Mouse (Mus musculus) heart, postnatal 0 days (tissue): ENCODE results near the gene Pnpo. TPM values are rescaled to one million over a fixed set of nuclear protein-coding genes. Genes with fewer than 3 reads are reported as not detected.
A peak's percentile ranks its signal among the peaks of the same experiment; 100 is the strongest.

Experiments
- ATAC-seq: fragments of 200-750 bp; cut with Nextera tagmentation; 2 replicates; pipeline ENCODE4 v1.8.0; 2017; ENCODE audit warnings: low read depth, moderate number of reproducible peaks, moderate library complexity; ENCODE audit not compliant: insufficient read depth
- DNase-seq: peaks from one replicate; pipeline ENCODE4 v3.0.0-alpha.2; 2016; ENCODE audit warnings: low spot score
- H3K27ac ChIP-seq: fragments of 300-500 bp; sonication (generic); 2 replicates; pipeline ENCODE4 v1.5.1; 2014; ENCODE audit warnings: low read depth, mild to moderate bottlenecking
- H3K27me3 ChIP-seq: fragments of 300-500 bp; sonication (generic); 2 replicates; pipeline ENCODE4 v1.6.1; 2014; ENCODE audit warnings: low read length, mixed read lengths; ENCODE audit not compliant: control insufficient read depth, insufficient read depth
- H3K36me3 ChIP-seq: fragments of 300-500 bp; sonication (generic); replicated peaks from 2 replicates; pipeline ENCODE4 v1.6.1; 2014; ENCODE audit warnings: low read length, mixed read lengths; ENCODE audit not compliant: control insufficient read depth, insufficient read depth
- H3K4me1 ChIP-seq: fragments of 300-500 bp; sonication (generic); 2 replicates; pipeline ENCODE4 v1.6.1; 2014; ENCODE audit warnings: antibody characterized with exemption; ENCODE audit not compliant: control insufficient read depth, insufficient read depth
- H3K4me2 ChIP-seq: fragments of 300-500 bp; sonication (generic); 2 replicates; pipeline ENCODE4 v1.6.1; 2014; ENCODE audit warnings: low read depth, mild to moderate bottlenecking, low read length, moderate library complexity
- H3K4me3 ChIP-seq: fragments of 300-500 bp; sonication (generic); 2 replicates; pipeline ENCODE4 v1.5.1; 2014; ENCODE audit warnings: low read depth, low read length
- H3K9ac ChIP-seq: fragments of 300-500 bp; sonication (generic); replicated peaks from 2 replicates; pipeline ENCODE4 v1.6.1; 2014; ENCODE audit warnings: low read depth, low read length, mixed read lengths
- H3K9me3 ChIP-seq: fragments of 300-500 bp; sonication (generic); replicated peaks from 2 replicates; pipeline ENCODE4 v1.6.1; 2016; ENCODE audit warnings: low read length; ENCODE audit not compliant: control insufficient read depth
- CTCF ChIP-seq: IDR thresholded peaks from 2 replicates; pipeline ENCODE4 v1.5.1; 2016; ENCODE audit warnings: antibody characterized with exemption, control low read depth, low read depth
- EP300 ChIP-seq: IDR thresholded peaks from 2 replicates; pipeline ENCODE4 v1.6.1; 2016; ENCODE audit warnings: antibody characterized with exemption, low read depth
- WGBS: fragments of 180-500 bp; shearing (Covaris S2); extraction: QIAGEN DNeasy Blood & Tissue Kit; methylation state at CpG from one replicate; pipeline ENCODE4 v1.1.7; 2014; 5-methylcytosine and 5-hydroxymethylcytosine counted together
- polyA plus RNA-seq: library from polyadenylated mRNA; unstranded; fragments of >200 nt; fragmentation: Nextera tagmentation; extraction: Ambion mirVana; gene quantifications from 2 replicates; pipeline ENCODE4 v1.2.1, GENCODE M21; 2015
- total RNA-seq: library from RNA; depleted of rRNA; stranded (reverse); fragments of >200 nt; gene quantifications from 2 replicates; pipeline ENCODE4 v1.2.3, GENCODE M21; 2014; ENCODE audit warnings: low replicate concordance

Pnpo gene
- total and polyA plus RNA-seq, 2 experiments from 2014 or later, result 20.9 to 28.1 TPM

DNA sequence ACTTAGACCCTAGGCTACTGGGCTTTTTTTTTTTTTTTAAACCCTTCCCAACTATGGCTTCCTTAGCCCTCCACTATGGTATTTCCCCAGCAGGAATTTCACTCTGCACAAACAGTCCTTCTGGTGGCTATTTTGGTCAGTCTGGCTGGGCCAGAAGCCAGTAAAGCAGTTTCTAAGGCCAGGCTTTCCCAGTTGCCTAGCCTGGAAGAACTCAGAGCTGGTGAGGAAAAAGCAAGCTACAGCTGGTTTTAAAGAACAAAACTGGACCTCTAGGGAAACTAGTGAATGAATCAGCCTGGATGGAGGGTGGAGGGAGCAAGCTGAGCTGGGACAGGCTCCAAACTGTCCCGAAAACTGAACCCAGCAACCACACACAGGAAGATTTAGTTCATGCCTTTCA lies 26.0 kb upstream of the Pnpo start:
- 4% methylated on average over 1 of the region's 1 CpGs for WGBS
- no peaks in the 10 kb centered on the region for H3K36me3 ChIP-seq
- peak overlapping the region; percentile 46 for H3K4me2 ChIP-seq
- DNase-seq, result peak; percentile 92
- no peak for TF ChIP-seq CTCF
- TF ChIP-seq EP300, result peak; percentile 75
- peaks cover 72% of the 10 kb centered on the region for H3K4me1 ChIP-seq
- peak overlapping the region; percentile 22 for H3K9ac ChIP-seq
- no peaks in the 10 kb centered on the region for H3K27me3 ChIP-seq
- ATAC-seq, result peak; percentile 88
- H3K27ac ChIP-seq, result peak overlapping the region; percentile 99
- H3K4me3 ChIP-seq, result no peak overlapping the region
- no peaks in the 10 kb centered on the region for H3K9me3 ChIP-seq

DNA sequence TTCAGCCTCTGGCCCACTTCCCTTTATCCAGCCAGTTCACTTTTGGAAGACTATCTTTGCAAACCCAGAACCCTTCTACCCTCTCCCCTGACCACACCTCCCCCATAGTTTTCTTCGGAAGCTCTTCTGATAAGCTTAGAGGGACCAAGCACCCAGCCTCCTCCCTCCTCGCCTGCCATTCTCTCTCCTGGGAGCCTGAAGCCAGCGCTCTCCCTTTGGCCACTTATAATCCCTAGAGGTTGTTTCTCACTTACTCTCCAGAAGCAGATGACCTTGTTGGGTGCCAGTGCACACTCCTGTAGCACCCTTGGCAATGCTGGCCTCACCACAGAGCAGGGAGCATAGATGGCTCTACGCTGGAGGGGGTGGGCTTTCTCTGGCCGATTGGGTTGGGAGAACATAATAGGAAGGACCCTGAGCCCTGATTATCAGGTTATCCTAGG lies 25.5 kb upstream of the Pnpo start:
- Histone ChIP-seq H3K27me3 (no peaks in the 10 kb centered on the region), H3K9ac (peak overlapping the region; percentile 22), H3K36me3 (no peaks in the 10 kb centered on the region), H3K4me3 (no peak overlapping the region), H3K27ac (peak overlapping the region; percentile 99), H3K4me1 (peaks cover 72% of the 10 kb centered on the region), H3K4me2 (peak overlapping the region; percentile 46), H3K9me3 (no peaks in the 10 kb centered on the region)
- WGBS, result 13% methylated on average over 5 of the region's 5 CpGs
- DNase-seq (peak; percentile 69), ATAC-seq (peak; percentile 61)
- TF ChIP-seq EP300 (no peak), CTCF (no peak)

- WGBS, result 20% methylated on average over 6 of the region's 6 CpGs
- Histone ChIP-seq H3K9me3 (no peaks in the 10 kb centered on the region), H3K4me2 (peak overlapping the region; percentile 46), H3K4me1 (peaks cover 64% of the 10 kb centered on the region), H3K27ac (peak overlapping the region; percentile 99), H3K9ac (peak overlapping the region; percentile 22), H3K27me3 (no peaks in the 10 kb centered on the region), H3K4me3 (no peak overlapping the region), H3K36me3 (no peaks in the 10 kb centered on the region)
- ATAC-seq (no peak), DNase-seq (no peak)
- TF ChIP-seq EP300, result no peak
- TF ChIP-seq CTCF, result no peak
Observed at GRCm38 (mm10) chr11:96968476-96968875, 24.7 kb upstream of the Pnpo start.

GRCm38 (mm10) chr11:96967544-96968269 lies 23.9 kb upstream of the Pnpo start:
- WGBS, result 39% methylated on average over 11 of the region's 11 CpGs
- TF ChIP-seq EP300, result no peak
- TF ChIP-seq CTCF, result no peak
- 0 out of 2 replicates have a peak overlapping the region, but pooled peaks have one; percentile 17 for H3K4me3 ChIP-seq
- no peaks in the 10 kb centered on the region for H3K9me3 ChIP-seq
- H3K4me1 ChIP-seq, result peaks cover 61% of the 10 kb centered on the region
- ATAC-seq, result no peak
- no peak for DNase-seq
- H3K27me3 ChIP-seq, result no peaks in the 10 kb centered on the region
- H3K9ac ChIP-seq, result peak overlapping the region; percentile 22; the same call in 1 of the 2 replicates
- peak overlapping the region; percentile 46 for H3K4me2 ChIP-seq
- H3K27ac ChIP-seq, result peak overlapping the region; percentile 99
- peaks cover 5% of the 10 kb centered on the region for H3K36me3 ChIP-seq

- no peaks in the 10 kb centered on the region for H3K27me3 ChIP-seq
- no peak overlapping the region; the same call in 1 of the 2 replicates for H3K9ac ChIP-seq
- H3K4me1 ChIP-seq, result peaks cover 54% of the 10 kb centered on the region
- peak overlapping the region; percentile 46 for H3K4me2 ChIP-seq
- peak overlapping the region; percentile 99 for H3K27ac ChIP-seq
- 45% methylated on average over 13 of the region's 13 CpGs for WGBS
- ATAC-seq (no peak), DNase-seq (no peak)
- no peaks in the 10 kb centered on the region for H3K9me3 ChIP-seq
- H3K36me3 ChIP-seq, result peaks cover 12% of the 10 kb centered on the region
- peak overlapping the region; percentile 17; the same call in 1 of the 2 replicates for H3K4me3 ChIP-seq
- no peak for TF ChIP-seq CTCF
- no peak for TF ChIP-seq EP300
Observed at GRCm38 (mm10) chr11:96966914-96967543, 23.2 kb upstream of the Pnpo start.
